In the genomic region with DNA sequence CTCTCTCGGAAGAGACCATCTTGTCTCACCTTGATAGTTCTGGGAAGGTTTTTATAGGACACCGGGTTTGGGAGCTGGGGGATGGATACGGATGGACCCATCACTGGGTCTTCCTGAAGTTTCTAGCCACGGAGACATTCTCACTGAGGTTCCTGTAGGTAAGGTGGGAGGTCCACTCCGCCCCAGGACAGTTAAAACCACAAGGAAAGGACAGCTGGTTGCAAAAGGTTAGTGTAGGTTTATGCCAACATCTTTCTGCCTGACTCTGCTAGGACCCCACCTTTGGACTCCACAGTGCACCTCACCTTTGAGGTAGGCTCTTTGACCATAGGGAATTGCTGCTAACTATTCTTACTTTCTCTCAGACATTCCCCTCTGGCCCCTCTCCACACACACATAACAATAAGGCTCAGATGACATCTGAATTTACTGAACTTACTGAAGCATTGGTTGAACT, we compare ENCODE assay signal across 8 mouse cellular contexts. TPM values are rescaled to one million over a fixed set of nuclear protein-coding genes. Genes with fewer than 3 reads are reported as not detected.
DNase-seq lines count a peak whose midpoint lies in the region; ATAC-seq and TF ChIP-seq lines count a peak whose summit lies in the region.

No protein-coding gene starts in this region.

- WGBS in liver, adult 2 months, result 11% methylated on average over 5 of the region's 5 CpGs
- WGBS in limb, embryonic 11.5 days, result 5% methylated on average over 5 of the region's 5 CpGs
- WGBS in neural tube, embryonic 14.5 days, result 7% methylated on average over 5 of the region's 5 CpGs

- H3K27ac ChIP-seq in liver, adult 2 months (replicated peaks; ENCODE audit: insufficient read depth, low read depth, low read length), result no peak overlapping the region
- no peak overlapping the region for H3K27ac ChIP-seq in embryonic fibroblast, embryonic 13.5 days (ENCODE audit: insufficient read depth, low read length)
- H3K27ac ChIP-seq in limb, embryonic 11.5 days (replicated peaks; ENCODE audit: low read depth, low read length), result no peak overlapping the region
- H3K27ac ChIP-seq in neural tube, embryonic 14.5 days (ENCODE audit: low read depth, low read length), result peak overlapping the region; percentile 95

- no peak for TF ChIP-seq CTCF in liver, adult 2 months (IDR thresholded peaks at IDR 0.05; ENCODE audit: low read depth, low read length)
- TF ChIP-seq CTCF in embryonic fibroblast, embryonic 13.5 days (IDR thresholded peaks at IDR 0.05; ENCODE audit: borderline replicate concordance, insufficient read depth, low read length), result no peak

- H3K79me2 ChIP-seq in liver, adult 2 months (ENCODE audit: control insufficient read depth, insufficient read depth, low read length), result no peaks in the 10 kb centered on the region

- no peaks in the 10 kb centered on the region; the same call in 1 of the 2 replicates for H3K4me1 ChIP-seq in liver, adult 2 months (ENCODE audit: control insufficient read depth, insufficient read depth, low read length)
- H3K4me1 ChIP-seq in embryonic fibroblast, embryonic 13.5 days (ENCODE audit: control insufficient read depth, insufficient read depth, low read length), result no peaks in the 10 kb centered on the region
- H3K4me1 ChIP-seq in limb, embryonic 11.5 days (ENCODE audit: control insufficient read depth, insufficient read depth, low read length), result peaks cover 3% of the 10 kb centered on the region; the same call in 1 of the 2 replicates
- peaks cover 13% of the 10 kb centered on the region; the same call in 1 of the 2 replicates for H3K4me1 ChIP-seq in neural tube, embryonic 14.5 days (ENCODE audit: control insufficient read depth, insufficient read depth, low read length)

- peak overlapping the region; percentile 60 for H3K4me2 ChIP-seq in limb, embryonic 11.5 days (ENCODE audit: low read depth, severe bottlenecking)
- H3K4me2 ChIP-seq in neural tube, embryonic 14.5 days (ENCODE audit: low read depth, low read length), result peak overlapping the region; percentile 69

- H3K9me3 ChIP-seq in limb, embryonic 11.5 days (ENCODE audit: control insufficient read depth, low read length), result no peaks in the 10 kb centered on the region
- no peaks in the 10 kb centered on the region for H3K9me3 ChIP-seq in neural tube, embryonic 14.5 days (ENCODE audit: control insufficient read depth, low read length)

- H3K27me3 ChIP-seq in liver, adult 2 months (ENCODE audit: control insufficient read depth, insufficient read depth, low read length), result no peaks in the 10 kb centered on the region; the same call in 1 of the 2 replicates
- no peaks in the 10 kb centered on the region for H3K27me3 ChIP-seq in limb, embryonic 11.5 days (ENCODE audit: control insufficient read depth, insufficient read depth, low read length)
- H3K27me3 ChIP-seq in neural tube, embryonic 14.5 days (ENCODE audit: control insufficient read depth, insufficient read depth, low read length), result no peaks in the 10 kb centered on the region

- no peaks in the 10 kb centered on the region for H3K36me3 ChIP-seq in liver, adult 2 months (ENCODE audit: control insufficient read depth, insufficient read depth, low read length)
- no peaks in the 10 kb centered on the region for H3K36me3 ChIP-seq in limb, embryonic 11.5 days (ENCODE audit: control insufficient read depth, insufficient read depth, low read length)
- H3K36me3 ChIP-seq in neural tube, embryonic 14.5 days (ENCODE audit: control insufficient read depth, insufficient read depth, low read length), result no peaks in the 10 kb centered on the region

- DNase-seq in liver, adult 2 months (ENCODE audit: extremely low read depth, low read depth, low spot score), result no peak
- no peak for DNase-seq in liver
- DNase-seq in limb, embryonic 11.5 days (ENCODE audit: low spot score), result no peak
- no peak for DNase-seq in frontal cortex, postnatal 36 days (ENCODE audit: low spot score in 2 of 2)
- no peak for DNase-seq in spleen, postnatal 36 days (ENCODE audit: low spot score in 2 of 2)
- no peak for DNase-seq in adrenal gland, postnatal 4 days (ENCODE audit: low spot score in 2 of 2)

- peak overlapping the region; percentile 91 for H3K9ac ChIP-seq in liver, adult 2 months (ENCODE audit: low read depth, low read length)
- H3K9ac ChIP-seq in limb, embryonic 11.5 days (ENCODE audit: low read length), result peak overlapping the region; percentile 97
- H3K9ac ChIP-seq in neural tube, embryonic 14.5 days (replicated peaks; ENCODE audit: low read depth, low read length), result peak overlapping the region; percentile 91

- H3K4me3 ChIP-seq in liver, adult 2 months (ENCODE audit: insufficient read depth, low read depth, low read length), result peak overlapping the region; percentile 93
- peak overlapping the region; percentile 64 for H3K4me3 ChIP-seq in embryonic fibroblast, embryonic 13.5 days (ENCODE audit: insufficient read depth, low read length)
- H3K4me3 ChIP-seq in limb, embryonic 11.5 days (ENCODE audit: low read depth, low read length), result peak overlapping the region; percentile 93
- H3K4me3 ChIP-seq in neural tube, embryonic 14.5 days (ENCODE audit: low read depth, low read length), result peak overlapping the region; percentile 73

- ATAC-seq in limb, embryonic 11.5 days (ENCODE audit: insufficient number of reproducible peaks, low FRiP score, low TSS enrichment, low read depth), result no peak
- ATAC-seq in neural tube, embryonic 14.5 days (ENCODE audit: low read depth), result no peak

- no peak for TF ChIP-seq POLR2A in liver, adult 2 months (IDR thresholded peaks at IDR 0.05; ENCODE audit: extremely low read depth, insufficient read depth, low read length)
- TF ChIP-seq POLR2A in embryonic fibroblast, embryonic 13.5 days (IDR thresholded peaks at IDR 0.05; ENCODE audit: low read depth, low read length), result no peak; the same call in 1 of the 2 replicates

RNA-seq across cellular contexts. Expression of a gene that starts 0.3 kb away (rescaled TPM):
- 3.0 and 3.9 TPM in 2 replicates for total RNA-seq in liver, adult 2 months (2014; rRNA removed)
- polyA plus RNA-seq in liver, adult 2 months (2012; rRNA removed), result 1.4 and 1.6 TPM in 2 replicates
- 52.2 and 52.5 TPM in 2 replicates for polyA plus RNA-seq in embryonic fibroblast, embryonic 13.5 days (2011; ENCODE audit: insufficient read length, low read depth, missing spikeins)
- 37.1 and 50.5 TPM in 2 replicates for polyA plus RNA-seq in limb, embryonic 11.5 days (2014; fragmentation: Nextera tagmentation; extraction: Ambion mirVana)
- polyA plus RNA-seq in neural tube, embryonic 14.5 days (2014; fragmentation: Nextera tagmentation; extraction: Ambion mirVana), result 91.4 and 148 TPM in 2 replicates
- total RNA-seq in adrenal gland, postnatal 4 days (2021), result 10 to 100 TPM; 26.2 to 29.9 TPM

RNA-seq across cellular contexts. Expression of a gene that starts 24.9 kb away (rescaled TPM):
- not detected in 2 replicates for total RNA-seq in liver, adult 2 months (2014; rRNA removed)
- polyA plus RNA-seq in liver, adult 2 months (2012; rRNA removed), result not detected in 2 replicates
- polyA plus RNA-seq in embryonic fibroblast, embryonic 13.5 days (2011; ENCODE audit: insufficient read length, low read depth, missing spikeins), result not detected in 2 replicates
- not detected in 2 replicates for polyA plus RNA-seq in limb, embryonic 11.5 days (2014; fragmentation: Nextera tagmentation; extraction: Ambion mirVana)
- polyA plus RNA-seq in neural tube, embryonic 14.5 days (2014; fragmentation: Nextera tagmentation; extraction: Ambion mirVana), result 0.16 TPM in 1 of 2 replicates, not detected in the other
- total RNA-seq in adrenal gland, postnatal 4 days (2021), result not detected

Comparison
In these comparisons a context has a peak if more than half of its experiments do, and no peak if none do; other contexts are left out.
1. RNA of a gene that starts 0.3 kb away (polyA plus RNA-seq): 91.4 to 148 TPM in neural tube, embryonic 14.5 days, 52.2 to 52.5 TPM in embryonic fibroblast, embryonic 13.5 days and 37.1 to 50.5 TPM in limb, embryonic 11.5 days; 1.4 to 1.6 TPM in liver, adult 2 months; every median in the first group is over 10 times any median in the second.
2. Peak in every context shown above with its lines, with median percentiles within 50 percentile points of each other: H3K4me3 ChIP-seq and H3K9ac ChIP-seq.